Mouse (Mus musculus): ENCODE data around the gene Mcu.

Gene Mcu

DNA sequence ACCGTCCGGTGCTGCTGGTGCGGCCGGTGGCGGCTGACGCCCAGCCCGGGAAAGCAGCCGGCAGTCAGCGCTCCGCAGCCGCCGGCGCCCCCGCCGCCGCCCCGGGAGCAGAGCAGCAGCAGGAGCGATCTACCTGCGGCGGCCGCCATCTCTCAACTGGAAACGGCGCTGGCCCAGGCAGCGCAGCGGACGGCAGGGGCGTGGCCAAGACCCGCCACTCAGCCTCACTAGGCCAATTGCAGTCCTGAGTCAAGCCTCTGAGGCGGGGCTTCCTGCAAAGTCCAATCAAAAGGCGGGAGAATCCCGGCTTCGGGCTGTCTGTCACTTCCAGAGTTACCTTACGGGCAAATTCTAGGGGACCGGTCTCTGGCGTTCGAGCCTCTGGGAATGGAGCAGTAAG lies at the start of gene Mcu:
TSS of gene Mcu (minus strand) at position 171 of the 400 bp plus-strand sequence.
- DNase-seq (ENCODE audit: low spot score): peak; percentile 97

GRCm38 (mm10) chr10:59665503-59666291 lies 49.2 kb upstream of the Mcu start:
- DNase-seq (ENCODE audit: low spot score): no peak

- no peak for DNase-seq (ENCODE audit: low spot score)
These were observed 48.3 kb upstream of the Mcu start for GRCm38 (mm10) chr10:59664765-59665164.

- DNase-seq (ENCODE audit: low spot score): no peak
These were observed 40.3 kb upstream of the Mcu start for GRCm38 (mm10) chr10:59656799-59657198.

- DNase-seq (ENCODE audit: low spot score): no peak
These were observed 30.4 kb upstream of the Mcu start for GRCm38 (mm10) chr10:59646821-59647378.

DNA sequence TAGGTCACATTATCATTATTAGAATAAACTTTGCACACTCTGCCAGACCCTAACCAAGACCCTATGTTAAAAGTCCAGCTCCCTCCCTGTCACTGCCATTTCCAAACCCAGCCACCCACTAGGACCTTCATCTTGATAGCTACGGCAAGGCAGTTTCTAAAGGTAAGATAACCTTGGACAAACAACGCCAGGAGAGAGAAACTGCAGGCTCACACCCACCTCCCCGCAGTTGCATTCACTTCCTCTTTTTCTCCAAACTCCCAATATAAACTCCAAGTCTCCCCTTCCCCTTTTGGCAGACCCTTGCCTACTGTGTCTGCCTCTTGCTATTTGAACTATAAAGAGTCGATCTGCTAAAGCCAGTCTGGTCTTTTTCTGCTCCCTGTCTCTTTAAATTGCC lies 28.7 kb upstream of the Mcu start:
- no peak for DNase-seq (ENCODE audit: low spot score)

- no peak for DNase-seq (ENCODE audit: low spot score)
These were observed 28.2 kb upstream of the Mcu start for GRCm38 (mm10) chr10:59644710-59645109.

GRCm38 (mm10) chr10:59643645-59644044 lies 27.2 kb upstream of the Mcu start:
- no peak for DNase-seq (ENCODE audit: low spot score)

DNA sequence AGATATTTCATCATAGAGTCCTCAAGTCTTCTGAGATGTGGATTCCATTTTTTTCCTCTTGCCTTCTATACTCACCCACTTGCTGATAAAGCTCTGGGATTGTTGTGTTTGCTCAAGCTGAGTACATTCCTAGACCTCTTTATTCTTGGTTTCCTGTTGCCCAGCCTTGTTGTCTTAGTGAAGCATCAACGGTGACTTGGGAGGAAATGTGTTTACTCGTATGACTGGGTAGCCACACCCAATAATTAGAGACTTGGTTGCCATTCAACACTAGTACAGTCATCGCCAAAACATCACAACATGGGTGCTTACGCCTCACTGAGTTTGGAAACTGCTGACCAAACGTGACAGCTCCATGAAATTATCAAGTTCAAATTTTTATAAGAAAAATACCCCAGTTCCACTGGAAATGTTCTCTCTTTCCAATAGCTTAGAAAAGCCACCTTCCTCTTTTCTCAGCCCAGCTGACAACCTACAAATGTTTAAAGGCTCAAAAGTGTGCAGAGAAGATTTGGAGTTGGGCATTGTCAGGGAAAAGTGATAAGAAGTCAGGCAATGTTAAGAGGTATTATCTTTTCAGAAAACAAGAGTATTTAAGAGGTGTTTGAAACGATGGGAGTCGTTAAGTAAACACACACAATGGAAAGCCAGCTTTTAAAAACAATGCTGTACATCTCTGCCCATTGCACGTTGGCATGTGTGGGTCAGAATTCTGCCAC lies 26.3 kb upstream of the Mcu start:
- DNase-seq (ENCODE audit: low spot score): no peak

DNA sequence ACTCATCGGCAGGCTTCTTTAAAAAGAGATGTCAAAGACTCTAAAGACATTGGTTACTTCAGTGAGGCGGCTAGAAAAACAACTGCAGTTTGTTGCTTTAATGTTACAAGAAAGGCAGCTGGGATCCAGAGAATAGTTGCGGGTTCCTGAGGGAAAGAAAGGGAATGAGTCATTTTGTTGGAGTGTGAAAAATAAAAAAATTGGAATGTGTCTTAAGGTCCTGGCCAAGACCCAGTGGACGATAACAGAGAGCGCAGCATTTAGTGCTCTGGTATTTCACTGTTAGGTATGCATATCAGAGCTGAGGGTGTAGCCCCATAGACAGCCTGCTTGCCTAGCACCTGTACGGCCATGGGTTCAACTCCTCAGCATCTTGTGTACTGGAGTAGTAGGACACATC lies 22.1 kb upstream of the Mcu start:
- DNase-seq (ENCODE audit: low spot score): no peak

DNA sequence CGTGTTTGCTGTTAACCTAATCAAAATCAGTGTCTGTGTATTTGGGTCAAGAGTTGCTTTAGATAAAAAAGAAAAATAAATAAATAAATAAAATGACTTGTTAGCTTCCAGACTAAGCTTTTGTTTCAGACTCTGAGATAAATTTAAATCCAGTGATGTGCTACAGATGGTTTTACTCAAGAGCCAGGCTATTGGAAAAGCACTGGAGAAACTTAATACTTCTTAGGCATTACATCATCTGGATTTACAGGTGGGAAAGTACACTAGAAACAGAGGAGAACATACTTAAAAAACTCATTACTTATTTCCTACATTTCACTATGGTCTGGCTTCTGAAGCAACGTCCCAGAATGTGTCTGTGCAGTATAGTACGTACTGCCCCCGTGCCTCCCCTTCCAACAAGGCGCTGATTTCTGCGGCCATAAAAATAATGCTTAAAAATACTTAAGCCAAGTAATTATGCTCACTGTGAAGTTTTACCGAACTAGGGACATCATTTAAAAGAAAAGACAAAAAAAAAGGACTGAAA lies 21.2 kb upstream of the Mcu start:
- DNase-seq (ENCODE audit: low spot score): no peak

GRCm38 (mm10) chr10:59636751-59637533 lies 20.4 kb upstream of the Mcu start:
- DNase-seq (ENCODE audit: low spot score): no peak

DNA sequence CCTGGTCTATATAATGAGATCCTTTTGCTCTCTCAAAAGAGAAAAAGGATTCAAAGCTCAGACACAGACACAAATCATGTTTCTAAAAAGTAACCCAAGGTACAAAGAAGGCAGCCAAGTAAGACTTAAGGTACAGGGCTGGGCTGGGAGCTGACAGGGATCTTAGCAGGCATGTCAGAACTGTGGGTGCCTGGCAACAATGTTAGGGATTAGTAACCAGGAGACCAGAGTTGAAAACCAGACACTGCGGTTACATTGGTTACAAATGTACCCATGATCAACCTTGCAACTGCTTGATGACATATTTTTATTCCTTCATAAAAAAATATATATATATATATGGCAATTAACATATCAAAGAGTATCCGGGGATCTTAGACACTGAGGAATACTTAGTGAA lies 19.6 kb upstream of the Mcu start:
- DNase-seq (ENCODE audit: low spot score): no peak

DNA sequence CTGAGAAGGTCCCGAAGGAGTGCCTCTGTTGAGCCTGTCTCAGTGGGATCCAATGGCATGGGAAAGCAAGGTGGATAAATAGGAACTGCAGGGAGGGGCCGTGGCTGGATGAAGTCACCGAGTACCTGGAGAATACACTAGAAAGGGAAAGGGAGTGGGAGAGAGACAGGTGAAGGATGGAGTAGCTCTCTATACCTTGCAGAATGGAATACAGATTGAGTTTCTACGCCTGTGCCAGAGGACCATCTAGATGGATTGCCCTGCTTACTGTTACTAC lies 13.0 kb upstream of the Mcu start:
- no peak for DNase-seq (ENCODE audit: low spot score)

GRCm38 (mm10) chr10:59628641-59629505 lies 12.4 kb upstream of the Mcu start:
- DNase-seq (ENCODE audit: low spot score): no peak

- DNase-seq (ENCODE audit: low spot score): no peak
These were observed 7.0 kb upstream of the Mcu start for GRCm38 (mm10) chr10:59623496-59623895.

GRCm38 (mm10) chr10:59621355-59621754 lies 4.9 kb upstream of the Mcu start:
- no peak for DNase-seq (ENCODE audit: low spot score)

GRCm38 (mm10) chr10:59617776-59618175 lies 1.3 kb upstream of the Mcu start:
- DNase-seq (ENCODE audit: low spot score): no peak

- peak; percentile 67 for DNase-seq (ENCODE audit: low spot score)
These were observed 441 bp downstream of the Mcu start, which contains the start of gene Gm10322 for GRCm38 (mm10) chr10:59615981-59616520. TSS of gene Gm10322 (plus strand) at chr10:59616063.

DNA sequence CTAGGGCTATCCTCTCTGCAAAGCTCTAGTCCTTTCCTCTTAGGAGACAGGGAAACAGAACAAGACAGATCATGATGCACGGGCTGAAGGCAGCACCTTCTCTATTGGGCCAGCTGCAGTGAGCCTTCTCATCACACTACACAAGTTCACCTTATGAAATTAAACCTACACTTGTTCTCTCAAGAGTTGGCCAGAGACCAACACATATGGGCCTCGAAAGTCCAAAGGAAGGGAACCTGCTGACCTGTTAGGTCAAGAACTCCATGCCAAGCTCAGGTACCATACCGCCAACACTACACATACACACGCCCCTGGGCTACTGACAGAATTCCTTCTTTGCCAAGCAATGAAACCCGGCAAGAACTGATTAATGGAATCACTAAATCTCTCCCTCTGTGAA lies 1.1 kb downstream of the Mcu start:
- no peak for DNase-seq (ENCODE audit: low spot score)

DNA sequence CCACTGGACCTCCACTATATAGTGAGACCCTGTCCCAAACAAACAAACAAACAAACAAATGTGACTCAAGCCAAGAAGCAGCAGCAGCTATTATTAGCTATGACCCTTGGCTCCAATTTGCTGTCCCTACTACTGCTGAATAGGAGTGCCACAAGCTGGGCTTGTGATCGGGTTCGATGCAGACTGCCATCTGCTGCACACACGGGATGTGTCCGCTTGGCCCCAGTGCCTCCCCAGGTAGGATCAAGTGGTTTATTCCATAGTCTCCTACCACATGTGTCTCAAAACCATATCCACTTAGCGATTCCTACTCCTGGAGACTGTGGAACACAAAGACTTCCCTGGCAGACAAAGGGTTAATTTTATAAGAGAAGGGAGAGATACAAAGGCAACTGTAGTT lies 2.4 kb downstream of the Mcu start:
- no peak for DNase-seq (ENCODE audit: low spot score)

Measured in embryo, embryonic 10 days (tissue).